Mouse (Mus musculus): ENCODE measurements at regions not wholly inside any gene's neighbourhood (a gene's known extent, or its start where the extent isn't known, plus 50 kb on each side); places are given as distances from the start of the nearest gene placed in this dataset.

DNA sequence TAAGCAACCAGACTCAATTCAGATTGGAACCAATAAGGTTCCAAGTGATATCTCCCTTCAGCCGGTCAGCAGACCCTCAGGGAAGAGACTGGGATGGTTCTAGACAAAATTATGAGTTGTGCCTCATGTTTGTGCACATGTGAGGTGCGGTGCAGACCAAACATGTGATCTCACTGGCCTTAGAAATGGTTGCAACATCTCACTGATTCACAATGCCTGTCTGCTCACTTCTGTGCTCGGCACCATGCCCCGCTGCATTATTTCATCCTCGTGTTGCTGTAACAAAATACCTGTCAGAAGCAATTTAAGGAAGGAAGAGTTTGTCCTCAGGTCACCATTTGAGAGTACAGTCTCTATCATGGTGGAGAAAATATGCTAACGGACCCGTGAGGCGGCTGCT is 66.9 kb upstream of the Dusp10 start:
- DNase-seq (ENCODE audit: extremely low spot score in 1 of 2, low spot score in 1 of 2) = no peak

DNA sequence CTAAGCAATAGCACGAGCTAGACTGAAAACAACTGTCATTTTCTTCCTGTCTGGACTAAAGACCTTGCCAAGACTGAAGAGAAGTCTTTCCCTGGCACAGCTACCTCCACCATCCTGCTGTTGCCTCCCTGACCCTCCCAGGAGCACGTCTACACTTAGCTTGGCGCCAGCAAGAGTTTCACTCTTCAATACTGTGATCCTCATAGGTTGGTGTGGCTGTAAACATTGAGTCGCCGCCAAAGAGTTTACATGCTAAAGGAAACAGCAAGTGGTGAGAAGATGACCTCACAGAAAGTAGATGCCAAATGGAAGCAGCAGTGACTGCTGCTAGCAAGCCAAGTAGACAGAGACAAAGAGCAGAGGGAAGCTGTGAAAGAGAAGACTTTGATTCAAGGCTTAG is 66.0 kb upstream of the Dusp10 start:
- no peak for DNase-seq (ENCODE audit: extremely low spot score in 1 of 2, low spot score in 1 of 2)

DNA sequence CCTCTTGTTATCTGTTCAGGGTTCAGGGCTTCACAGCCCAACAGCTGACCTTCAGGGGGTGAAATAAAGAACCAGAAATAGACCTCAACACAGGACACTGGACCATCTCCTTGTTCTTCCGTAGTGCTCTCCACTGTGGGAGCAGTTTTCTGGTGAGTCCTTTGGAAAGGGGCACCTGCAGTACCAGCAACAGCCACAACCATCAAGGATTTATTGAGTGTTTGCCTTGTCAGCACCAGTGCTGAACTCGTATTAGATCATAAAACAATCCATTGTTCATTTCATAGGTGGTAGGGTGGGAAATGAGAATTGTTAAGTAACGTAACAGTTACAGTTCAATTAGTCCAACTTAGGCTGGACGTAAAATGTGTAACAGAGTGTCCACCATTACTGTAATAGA is 63.9 kb upstream of the Dusp10 start:
- no peak for DNase-seq (ENCODE audit: extremely low spot score in 1 of 2, low spot score in 1 of 2)

DNA sequence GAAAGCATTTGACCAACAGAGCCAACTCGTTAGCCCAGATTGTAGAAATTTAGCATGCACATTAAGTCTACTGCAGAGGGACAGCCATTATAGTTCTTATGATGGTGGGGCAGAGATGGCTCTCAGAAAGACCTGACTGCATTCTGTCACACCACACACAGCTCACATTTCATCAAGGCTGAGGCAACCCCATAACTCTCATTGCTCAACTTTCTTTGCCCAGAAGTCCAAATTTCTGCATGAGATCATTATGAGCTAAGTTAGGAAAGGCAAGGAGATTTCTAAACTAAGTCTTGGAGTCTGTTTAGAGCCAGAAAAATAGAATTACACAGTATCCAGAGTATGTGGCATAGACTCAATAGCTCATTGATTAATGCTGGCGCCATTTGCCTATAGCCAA is 59.0 kb upstream of the Dusp10 start:
- no peak for DNase-seq (ENCODE audit: extremely low spot score in 1 of 2, low spot score in 1 of 2)

DNA sequence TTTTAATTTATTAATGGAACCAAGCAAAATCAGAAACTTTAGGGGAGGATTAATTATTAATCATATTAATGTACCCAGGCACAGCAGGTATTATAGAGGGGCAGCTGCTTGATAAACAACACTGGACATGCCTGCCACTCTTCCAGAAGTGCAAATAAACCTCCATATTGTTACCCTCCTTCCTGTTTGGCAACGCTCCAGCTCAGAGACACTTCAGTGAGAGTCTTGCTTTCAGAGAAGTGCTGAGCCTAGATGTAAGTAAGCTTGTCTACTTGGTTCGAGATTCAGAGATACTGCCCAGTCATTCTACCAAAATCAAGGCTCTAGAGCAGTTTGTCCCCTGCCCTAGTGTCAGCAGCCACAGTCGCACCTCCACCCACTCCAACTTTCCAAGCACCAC is 56.7 kb upstream of the Dusp10 start:
- no peak for DNase-seq (ENCODE audit: extremely low spot score in 1 of 2, low spot score in 1 of 2)

DNA sequence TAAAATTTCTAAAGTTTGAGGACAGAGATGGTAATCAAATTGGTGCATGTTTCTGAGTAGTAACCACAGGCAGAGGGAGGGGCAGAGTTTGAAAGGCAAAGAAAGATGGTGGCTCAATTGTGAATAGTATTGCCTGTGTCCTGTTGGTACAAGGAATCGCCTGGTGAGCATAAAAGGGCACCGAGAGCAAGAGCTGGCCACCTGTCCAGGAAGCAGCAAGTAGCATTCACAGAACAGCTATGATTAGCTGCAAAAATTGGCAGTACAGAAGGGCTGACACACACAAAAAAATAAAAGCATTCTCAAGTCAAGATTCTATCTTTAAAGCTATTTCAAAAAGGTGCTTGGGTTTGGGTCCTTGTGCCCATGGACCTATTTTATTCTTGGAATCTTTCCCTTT is 51.7 kb upstream of the Dusp10 start:
- no peak for DNase-seq (ENCODE audit: extremely low spot score in 1 of 2, low spot score in 1 of 2)

DNA sequence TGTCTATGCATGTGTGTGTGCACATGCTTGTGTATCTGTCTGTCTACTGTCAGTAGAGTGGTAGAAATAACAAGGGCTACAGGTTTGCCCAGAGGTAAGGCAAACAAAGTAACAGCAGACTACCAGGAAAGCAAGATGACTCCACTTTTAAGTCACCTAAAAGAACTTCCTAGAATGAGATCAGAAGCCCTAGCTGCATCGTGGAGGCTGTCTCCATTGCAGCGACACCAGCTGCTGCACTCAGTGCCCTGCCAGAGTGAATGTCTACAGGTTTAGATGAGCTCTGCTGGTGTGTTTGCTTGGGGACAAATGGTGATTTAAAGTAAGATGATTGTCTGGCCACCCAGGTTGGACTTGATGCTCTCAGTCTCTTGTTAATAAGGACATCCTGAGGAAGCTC is 50.6 kb upstream of the Dusp10 start:
- no peak for DNase-seq (ENCODE audit: extremely low spot score in 1 of 2, low spot score in 1 of 2)

DNA sequence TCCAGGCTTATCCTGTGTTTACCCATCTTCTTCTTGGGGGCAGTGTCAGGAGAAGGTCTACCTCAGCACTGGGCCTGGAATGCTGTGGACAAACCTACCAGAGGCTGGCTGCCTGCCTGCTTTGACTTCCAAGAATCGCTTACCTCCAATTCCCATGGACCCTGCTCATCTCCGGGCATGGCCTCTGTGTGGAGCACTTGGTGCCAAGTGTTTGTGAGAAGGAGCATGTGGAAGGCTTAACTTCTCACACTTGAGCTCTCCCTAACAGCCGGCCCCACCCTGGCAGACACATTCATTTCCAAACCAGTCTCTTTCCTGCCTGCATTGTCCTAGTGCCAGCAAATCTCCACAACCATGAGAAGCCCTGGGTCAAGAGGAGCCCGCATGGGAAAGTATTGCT is 49.8 kb upstream of the Dusp10 start:
- no peak for DNase-seq (ENCODE audit: extremely low spot score in 1 of 2, low spot score in 1 of 2)

Data from layer of hippocampus, postnatal 25 days (tissue).